Mouse (Mus musculus) embryonic fibroblast, embryonic 13.5 days (primary cell): ENCODE results near the gene Acy3. TPM values are rescaled to one million over a fixed set of nuclear protein-coding genes. Genes with fewer than 3 reads are reported as not detected.
A peak's percentile ranks its signal among the peaks of the same experiment; 100 is the strongest.
"Not testable (repeated sequence)": the region's sequence is repeated elsewhere in the genome, so short reads cannot be mapped to it uniquely, and the experiment has no call there.

Experiments used
- H3K27ac ChIP-seq: 2 replicates; pipeline ENCODE4 v1.5.1; 2012; ENCODE audit warnings: low read length, control low read depth, inconsistent platforms; ENCODE audit not compliant: insufficient read depth
- H3K4me1 ChIP-seq: 2 replicates; pipeline ENCODE4 v1.6.1; 2011; ENCODE audit warnings: low read length; ENCODE audit not compliant: control insufficient read depth, insufficient read depth
- H3K4me3 ChIP-seq: 2 replicates; pipeline ENCODE4 v1.5.1; 2011; ENCODE audit warnings: mild to moderate bottlenecking, control low read depth, low read length; ENCODE audit not compliant: insufficient read depth
- CTCF ChIP-seq: IDR thresholded peaks from 2 replicates; pipeline ENCODE4 v1.5.1; 2011; ENCODE audit warnings: mild to moderate bottlenecking, control low read depth, low read length, moderate library complexity, borderline replicate concordance; ENCODE audit not compliant: insufficient read depth
- POLR2A ChIP-seq: IDR thresholded peaks from 2 replicates; pipeline ENCODE4 v1.6.1; 2011; ENCODE audit warnings: low read depth, mild to moderate bottlenecking, control low read depth, low read length, moderate library complexity
- polyA plus RNA-seq: library from polyadenylated mRNA; stranded (reverse); fragments of >200 nt; gene quantifications from 2 replicates; pipeline ENCODE4 v1.2.4, GENCODE M21; 2011; ENCODE audit warnings: low read depth; ENCODE audit not compliant: missing spikeins, insufficient read length

Acy3 gene
- polyA plus RNA-seq, 1 experiment, result 4.9 TPM

DNA sequence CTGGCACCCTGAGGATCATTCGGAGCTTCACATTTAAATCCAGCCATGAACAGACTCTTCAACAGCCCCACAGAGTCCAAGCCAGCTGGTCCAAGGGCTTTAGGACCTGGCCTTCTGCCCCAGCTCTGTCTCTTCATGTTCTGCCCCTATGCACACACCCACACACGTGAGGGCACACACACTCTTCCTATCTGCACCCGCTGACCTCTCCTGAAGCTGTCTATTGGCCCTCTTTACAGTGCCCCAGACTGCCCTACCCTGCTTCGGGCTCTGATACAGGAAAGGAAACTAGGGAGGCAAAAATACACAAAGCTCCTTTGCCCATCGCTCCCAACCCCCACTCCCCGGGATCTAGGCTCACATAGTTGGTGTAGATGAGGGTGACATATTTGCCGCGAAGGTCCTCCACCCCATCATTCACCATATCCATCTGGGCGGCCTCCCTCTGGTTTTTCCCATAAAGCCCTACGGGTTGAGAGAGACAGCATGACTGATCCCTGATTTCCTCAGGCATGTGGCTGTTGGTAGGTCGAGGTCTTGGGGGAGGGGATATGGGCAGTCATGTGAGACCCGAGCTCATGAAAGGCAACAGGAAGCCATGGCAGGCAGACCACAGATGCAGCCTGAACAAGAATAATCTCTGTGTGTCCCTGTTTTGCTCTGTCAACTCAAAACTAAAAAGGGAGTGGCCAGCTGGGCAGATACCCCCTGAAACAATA, 50.1 kb downstream of the Acy3 start:
- Histone ChIP-seq H3K4me3 (no peak overlapping the region; the same call in 1 of the 2 replicates), H3K4me1 (no peaks in the 10 kb centered on the region)
- TF ChIP-seq CTCF (no peak), POLR2A (no peak)

DNA sequence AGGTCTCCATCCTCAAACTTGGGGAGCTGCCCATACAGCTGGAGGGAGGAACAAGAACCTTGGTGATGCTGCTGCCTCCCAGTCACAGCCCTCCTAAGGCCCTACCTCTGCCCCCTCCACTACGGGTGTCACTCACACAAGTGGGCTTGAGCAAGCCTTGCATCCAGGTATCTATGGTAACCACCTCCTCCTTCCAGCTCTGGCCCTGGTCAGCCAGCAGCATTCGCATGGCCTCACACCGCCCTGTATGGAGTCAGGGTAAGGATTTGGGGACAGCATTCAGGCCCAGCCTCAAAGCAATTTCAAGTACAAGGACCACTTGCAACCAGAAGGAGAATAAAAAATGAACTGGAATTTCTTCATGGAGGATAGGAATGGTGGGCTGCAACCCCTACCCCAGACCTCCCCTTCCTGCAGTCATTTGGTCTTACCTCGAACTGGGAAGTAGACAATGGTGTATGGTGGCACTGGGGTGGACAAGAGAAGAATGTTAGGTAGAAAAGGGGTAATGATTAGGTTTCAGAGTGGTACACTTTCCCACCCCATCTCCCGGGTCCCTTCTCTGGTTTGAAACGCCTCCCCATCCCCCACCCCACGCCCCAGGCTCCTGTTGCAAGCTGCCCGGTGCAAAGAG, 50.9 kb downstream of the Acy3 start:
- H3K4me1 ChIP-seq, result not testable (repeated sequence)
- 0 out of 2 replicates have a peak overlapping the region, but pooled peaks have one; percentile 17 for H3K27ac ChIP-seq

More for the DNA sequence above, 50.1 kb downstream of the Acy3 start:
- H3K27ac ChIP-seq, result no peak overlapping the region

DNA sequence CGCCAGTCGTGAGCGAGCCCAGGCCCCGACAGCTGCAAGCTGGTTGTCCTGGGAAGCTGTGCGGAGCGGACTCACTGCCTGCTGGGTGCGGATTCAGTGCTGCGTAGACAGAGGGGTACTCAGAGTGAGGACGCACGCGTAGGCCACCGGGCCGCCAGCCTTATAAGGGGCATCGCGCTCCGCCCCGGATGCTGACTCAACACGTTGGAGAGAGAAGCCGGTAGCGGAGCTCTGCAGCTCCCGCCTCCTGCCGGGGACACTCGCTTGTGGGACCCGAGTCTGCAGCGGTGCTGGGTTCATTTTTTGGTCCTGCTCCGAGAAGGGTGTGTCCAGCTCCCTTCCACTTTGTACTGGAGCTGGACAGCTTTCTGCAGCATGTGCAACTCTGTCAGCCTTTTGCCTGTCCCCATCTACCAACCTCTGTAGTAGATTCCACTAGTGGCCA, 51.4 kb downstream of the Acy3 start, which contains the start of gene Gstp1:
TSS of gene Gstp1 (minus strand) at position 198 of the 445 bp plus-strand sequence.
- TF ChIP-seq POLR2A (peak; percentile 98), CTCF (no peak)

More for the DNA sequence above, 50.9 kb downstream of the Acy3 start:
- peak overlapping the region; percentile 73 for H3K4me3 ChIP-seq

More for the DNA sequence above, 51.4 kb downstream of the Acy3 start, which contains the start of gene Gstp1:
- peak within 1 kb of the TSS; percentile 49; the same call in 1 of the 2 replicates for H3K27ac ChIP-seq
- H3K4me1 ChIP-seq, result no peaks in the 10 kb centered on the region
- H3K4me3 ChIP-seq, result peak within 1 kb of the TSS; percentile 73

Other genes with a start within 250 kb of the Acy3 start
- 36.9 and 47.1 TPM in 2 replicates for gene Kmt5b, start 219.1 kb upstream of the Acy3 start, polyA plus RNA-seq
- gene Chka, start 134.8 kb upstream of the Acy3 start, polyA plus RNA-seq, result 48.4 and 65.0 TPM in 2 replicates
- 56.8 and 60.7 TPM in 2 replicates for gene Tcirg1, start 79.4 kb upstream of the Acy3 start, polyA plus RNA-seq
- gene Ndufs8, start 73.8 kb upstream of the Acy3 start, polyA plus RNA-seq, result 97.0 and 108 TPM in 2 replicates
- gene Aldh3b1, start 56.8 kb upstream of the Acy3 start, polyA plus RNA-seq, result 3.8 and 4.3 TPM in 2 replicates
- 34.5 and 44.9 TPM in 2 replicates for gene Unc93b1, start 51.4 kb upstream of the Acy3 start, polyA plus RNA-seq
- gene Aldh3b3, start 27.9 kb upstream of the Acy3 start, polyA plus RNA-seq, result not detected in 2 replicates
- not detected in 2 replicates for gene Aldh3b2, start 14.2 kb upstream of the Acy3 start, polyA plus RNA-seq
- gene Tbx10, start 6.2 kb downstream of the Acy3 start, polyA plus RNA-seq, result not detected in 2 replicates
- gene Nudt8, start 14.0 kb downstream of the Acy3 start, polyA plus RNA-seq, result 18.5 and 19.7 TPM in 2 replicates
- gene Gm49405, start 14.1 kb downstream of the Acy3 start, polyA plus RNA-seq, result 2.1 TPM in 2 replicates
- gene Doc2g, start 16.7 kb downstream of the Acy3 start, polyA plus RNA-seq, result 2.1 and 3.2 TPM in 2 replicates
- gene Ndufv1, start 26.2 kb downstream of the Acy3 start, polyA plus RNA-seq, result 64.3 and 74.1 TPM in 2 replicates
- gene Gstp1, start 51.4 kb downstream of the Acy3 start, polyA plus RNA-seq, result 225 and 296 TPM in 2 replicates
- gene Gstp2, start 59.5 kb downstream of the Acy3 start, polyA plus RNA-seq, result 1.7 and 3.1 TPM in 2 replicates
- gene Gstp3, start 73.0 kb downstream of the Acy3 start, polyA plus RNA-seq, result not detected in 2 replicates
- not detected in 2 replicates for gene Cabp2, start 95.0 kb downstream of the Acy3 start, polyA plus RNA-seq
- 25.1 and 32.1 TPM in 2 replicates for gene Cdk2ap2, start 110.6 kb downstream of the Acy3 start, polyA plus RNA-seq
- 14.5 and 19.5 TPM in 2 replicates for gene Pitpnm1, start 113.4 kb downstream of the Acy3 start, polyA plus RNA-seq
- gene Aip, start 139.3 kb downstream of the Acy3 start, polyA plus RNA-seq, result 63.9 and 72.7 TPM in 2 replicates
- not detected in 2 replicates for gene Gpr152, start 153.2 kb downstream of the Acy3 start, polyA plus RNA-seq
- gene Cabp4, start 157.5 kb downstream of the Acy3 start, polyA plus RNA-seq, result not detected in 2 replicates
- gene Coro1b, start 162.0 kb downstream of the Acy3 start, polyA plus RNA-seq, result 143 and 179 TPM in 2 replicates
- gene Ptprcap, start 167.0 kb downstream of the Acy3 start, polyA plus RNA-seq, result 0.50 TPM in 1 of 2 replicates, not detected in the other
- gene Rps6kb2, start 176.8 kb downstream of the Acy3 start, polyA plus RNA-seq, result 18.7 and 35.9 TPM in 2 replicates
- gene Carns1, start 188.9 kb downstream of the Acy3 start, polyA plus RNA-seq, result 3.3 and 4.4 TPM in 2 replicates
- gene Tbc1d10c, start 204.7 kb downstream of the Acy3 start, polyA plus RNA-seq, result 0.25 and 0.42 TPM in 2 replicates
- gene Ppp1ca, start 205.5 kb downstream of the Acy3 start, polyA plus RNA-seq, result 327 and 340 TPM in 2 replicates
- gene Rad9a, start 215.1 kb downstream of the Acy3 start, polyA plus RNA-seq, result 25.5 and 32.3 TPM in 2 replicates
- gene Clcf1, start 227.7 kb downstream of the Acy3 start, polyA plus RNA-seq, result 15.2 and 16.8 TPM in 2 replicates
- not detected in 2 replicates for gene AC109138.7, start 227.8 kb downstream of the Acy3 start, polyA plus RNA-seq
- gene Pold4, start 245.3 kb downstream of the Acy3 start, polyA plus RNA-seq, result 55.2 and 55.8 TPM in 2 replicates